Mouse (Mus musculus): Measurements from ENCODE around the gene Zfp952. TPM values are rescaled to one million over a fixed set of nuclear protein-coding genes. Genes with fewer than 3 reads are reported as not detected.

The Zfp952 gene
- polyA plus RNA-seq, 1 experiment, result 12.7 TPM

Other genes with a start within 250 kb of the Zfp952 start
- 30.6 and 31.8 TPM in 2 replicates for gene Zfp871, start 204.8 kb upstream of the Zfp952 start, polyA plus RNA-seq (2012; rRNA removed)
- 10.1 and 11.5 TPM in 2 replicates for gene Zfp811, start 183.2 kb upstream of the Zfp952 start, polyA plus RNA-seq (2012; rRNA removed)
- 13.1 and 14.0 TPM in 2 replicates for gene Zfp799, start 162.9 kb upstream of the Zfp952 start, polyA plus RNA-seq (2012; rRNA removed)
- 5.7 TPM in 2 replicates for gene Zfp870, start 101.5 kb upstream of the Zfp952 start, polyA plus RNA-seq (2012; rRNA removed)
- 12.2 and 15.1 TPM in 2 replicates for gene Cyp4f14, start 75.8 kb upstream of the Zfp952 start, polyA plus RNA-seq (2012; rRNA removed)
- gene Cyp4f13, start 45.7 kb upstream of the Zfp952 start, polyA plus RNA-seq (2012; rRNA removed), result 36.3 and 42.6 TPM in 2 replicates
- 3.3 and 4.1 TPM in 2 replicates for gene Zfp472, start 27.3 kb upstream of the Zfp952 start, polyA plus RNA-seq (2012; rRNA removed)
- gene Zfp763, start 40.3 kb downstream of the Zfp952 start, polyA plus RNA-seq (2012; rRNA removed), result 9.9 and 11.1 TPM in 2 replicates
- not detected in 2 replicates for gene 4921501E09Rik, start 74.9 kb downstream of the Zfp952 start, polyA plus RNA-seq (2012; rRNA removed)
- gene Zfp563, start 96.2 kb downstream of the Zfp952 start, polyA plus RNA-seq (2012; rRNA removed), result 7.6 and 9.4 TPM in 2 replicates
- gene Morc2b, start 146.6 kb downstream of the Zfp952 start, polyA plus RNA-seq (2012; rRNA removed), result 2.6 and 3.3 TPM in 2 replicates
- gene Olfr55, start 175.3 kb downstream of the Zfp952 start, polyA plus RNA-seq (2012; rRNA removed), result 0.02 and 0.06 TPM in 2 replicates
- gene Olfr239, start 198.2 kb downstream of the Zfp952 start, polyA plus RNA-seq (2012; rRNA removed), result 0.15 TPM in 1 of 2 replicates, not detected in the other
- 2.4 TPM in 2 replicates for gene Olfr1564, start 228.6 kb downstream of the Zfp952 start, polyA plus RNA-seq (2012; rRNA removed)